Mouse (Mus musculus) spleen, adult 2 months (tissue): ENCODE measurements around the gene Wdr74. TPM values are rescaled to one million over a fixed set of nuclear protein-coding genes. Genes with fewer than 3 reads are reported as not detected.

Source experiments
- DNase-seq, 2 experiments: peaks; one replicate each; pipeline versions ENCODE4 v3.0.0 to v3.0.0-alpha.2; 2012 to 2021; ENCODE audit warnings: low spot score in 2 of 2, low read depth in 1 of 2
- H3K27ac ChIP-seq: fragments of 200-500 bp; 2 replicates; pipeline ENCODE4 v1.5.1; 2012; ENCODE audit warnings: low read length, inconsistent platforms; ENCODE audit not compliant: insufficient read depth
- H3K27me3 ChIP-seq: fragments of 200-500 bp; 2 replicates; pipeline ENCODE4 v1.6.1; 2012; ENCODE audit warnings: mild to moderate bottlenecking, moderate library complexity, low read length, inconsistent platforms; ENCODE audit not compliant: control insufficient read depth, insufficient read depth
- H3K36me3 ChIP-seq: fragments of 200-500 bp; 2 replicates; pipeline ENCODE4 v1.6.1; 2012; ENCODE audit warnings: mild to moderate bottlenecking, low read length, inconsistent platforms; ENCODE audit not compliant: control insufficient read depth, insufficient read depth
- H3K4me1 ChIP-seq: fragments of 200-500 bp; 2 replicates; pipeline ENCODE4 v1.6.1; 2011; ENCODE audit warnings: inconsistent platforms; ENCODE audit not compliant: control insufficient read depth, insufficient read depth, insufficient read length
- H3K4me3 ChIP-seq: fragments of 200-500 bp; 2 replicates; pipeline ENCODE4 v1.5.1; 2011; ENCODE audit warnings: mild to moderate bottlenecking, inconsistent platforms; ENCODE audit not compliant: insufficient read depth, insufficient read length; ENCODE audit errors: extremely low read depth
- CTCF ChIP-seq: fragments of 200-500 bp; IDR thresholded peaks from 2 replicates; pipeline ENCODE4 v1.5.1; 2011; ENCODE audit warnings: mild to moderate bottlenecking, inconsistent platforms; ENCODE audit not compliant: insufficient read depth, insufficient read length, insufficient replicate concordance; ENCODE audit errors: extremely low read depth
- POLR2A ChIP-seq: fragments of 200-500 bp; IDR thresholded peaks from 2 replicates; pipeline ENCODE4 v1.6.1; 2011; ENCODE audit warnings: low read depth, low read length, inconsistent platforms
- WGBS: fragments of 180-500 bp; shearing (Covaris S2); methylation state at CpG from one replicate; pipeline ENCODE4 v1.1.7; 2018; 5-methylcytosine and 5-hydroxymethylcytosine counted together
- polyA plus RNA-seq: library from polyadenylated mRNA; depleted of rRNA; stranded (reverse); fragments of >200 nt; gene quantifications from 2 replicates; pipeline ENCODE4 v1.2.3, GENCODE M21; 2012

Gene Wdr74
- polyA plus RNA-seq, 1 experiment, result 30.2 TPM

DNA sequence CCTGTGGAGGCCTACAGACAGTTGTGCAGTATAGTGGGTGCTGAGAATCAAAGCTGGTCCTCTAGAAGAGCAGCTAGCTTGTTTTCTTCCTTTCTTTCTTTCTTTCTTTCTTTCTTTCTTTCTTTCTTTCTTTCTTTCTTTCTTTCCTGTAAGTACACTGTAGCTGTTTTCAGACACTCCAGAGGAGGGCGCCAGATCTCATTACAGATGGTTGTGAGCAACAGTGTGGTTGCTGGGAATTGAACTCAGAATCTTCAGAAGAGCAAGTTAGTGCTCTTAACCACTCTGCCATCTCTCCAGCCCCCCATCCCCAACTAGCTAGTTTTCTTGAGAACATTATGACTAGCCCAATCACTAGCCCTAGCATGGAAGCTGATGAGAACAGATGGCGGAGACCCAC lies 25.1 kb downstream of the Wdr74 start:
- TF ChIP-seq POLR2A (no peak), CTCF (no peak)
- Histone ChIP-seq H3K4me3 (no peak overlapping the region), H3K4me1 (peaks cover 9% of the 10 kb centered on the region; the same call in 1 of the 2 replicates), H3K27ac (no peak overlapping the region), H3K27me3 (no peaks in the 10 kb centered on the region), H3K36me3 (peaks cover 33% of the 10 kb centered on the region)
- DNase-seq, result no peak
- WGBS, result 93% methylated on average over 2 of the region's 2 CpGs

DNA sequence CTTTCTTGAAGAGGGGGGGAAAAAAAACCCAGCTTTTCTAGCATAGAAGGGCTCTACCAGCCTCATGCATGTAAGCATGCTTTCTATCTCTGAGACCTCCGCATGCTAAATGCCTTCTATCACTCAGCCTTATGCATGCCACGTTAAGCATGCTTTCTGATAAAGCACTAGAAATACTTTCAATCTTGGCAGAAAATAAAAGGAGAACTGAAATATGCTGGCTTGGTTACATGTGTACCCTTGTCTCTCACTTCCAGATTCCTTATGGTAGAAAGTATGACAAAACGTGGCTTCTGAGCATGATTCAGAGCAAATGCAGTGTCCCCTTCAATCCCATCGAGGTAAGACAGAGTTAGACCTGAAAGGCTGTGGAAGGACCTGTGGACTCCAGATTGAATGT lies 27.6 kb downstream of the Wdr74 start:
- Histone ChIP-seq H3K36me3 (peaks cover 54% of the 10 kb centered on the region), H3K4me1 (no peaks in the 10 kb centered on the region; the same call in 1 of the 2 replicates), H3K27ac (no peak overlapping the region), H3K4me3 (no peak overlapping the region), H3K27me3 (no peaks in the 10 kb centered on the region)
- TF ChIP-seq CTCF (no peak), POLR2A (no peak)
- 55% methylated on average over 4 of the region's 4 CpGs for WGBS
- no peak for DNase-seq

DNA sequence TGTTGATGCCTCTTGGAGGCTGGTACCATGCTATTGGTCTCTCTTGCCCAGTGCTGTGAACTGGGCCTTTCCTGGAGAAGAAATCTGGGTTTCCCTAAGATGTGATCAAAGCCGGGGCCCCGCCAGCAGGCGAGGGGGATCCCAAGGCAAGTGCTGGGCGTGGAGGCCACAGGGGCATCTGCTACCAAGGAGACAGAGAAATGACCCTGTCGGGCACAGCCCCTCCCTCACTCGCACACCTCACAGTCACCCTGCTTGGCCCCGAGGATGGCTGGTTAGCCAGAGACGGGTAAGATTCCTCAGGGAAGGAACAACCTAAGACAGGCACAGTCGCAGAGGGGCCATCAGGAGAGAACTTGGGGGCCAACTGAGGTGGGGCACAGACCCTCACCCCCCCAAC lies 29.9 kb downstream of the Wdr74 start:
- H3K4me1 ChIP-seq, result no peaks in the 10 kb centered on the region; the same call in 1 of the 2 replicates
- TF ChIP-seq CTCF (no peak), POLR2A (no peak)
- no peaks in the 10 kb centered on the region for H3K27me3 ChIP-seq
- peaks cover 56% of the 10 kb centered on the region for H3K36me3 ChIP-seq
- H3K4me3 ChIP-seq, result no peak overlapping the region
- no peak for DNase-seq
- H3K27ac ChIP-seq, result no peak overlapping the region
- WGBS, result 97% methylated on average over 9 of the region's 9 CpGs

DNA sequence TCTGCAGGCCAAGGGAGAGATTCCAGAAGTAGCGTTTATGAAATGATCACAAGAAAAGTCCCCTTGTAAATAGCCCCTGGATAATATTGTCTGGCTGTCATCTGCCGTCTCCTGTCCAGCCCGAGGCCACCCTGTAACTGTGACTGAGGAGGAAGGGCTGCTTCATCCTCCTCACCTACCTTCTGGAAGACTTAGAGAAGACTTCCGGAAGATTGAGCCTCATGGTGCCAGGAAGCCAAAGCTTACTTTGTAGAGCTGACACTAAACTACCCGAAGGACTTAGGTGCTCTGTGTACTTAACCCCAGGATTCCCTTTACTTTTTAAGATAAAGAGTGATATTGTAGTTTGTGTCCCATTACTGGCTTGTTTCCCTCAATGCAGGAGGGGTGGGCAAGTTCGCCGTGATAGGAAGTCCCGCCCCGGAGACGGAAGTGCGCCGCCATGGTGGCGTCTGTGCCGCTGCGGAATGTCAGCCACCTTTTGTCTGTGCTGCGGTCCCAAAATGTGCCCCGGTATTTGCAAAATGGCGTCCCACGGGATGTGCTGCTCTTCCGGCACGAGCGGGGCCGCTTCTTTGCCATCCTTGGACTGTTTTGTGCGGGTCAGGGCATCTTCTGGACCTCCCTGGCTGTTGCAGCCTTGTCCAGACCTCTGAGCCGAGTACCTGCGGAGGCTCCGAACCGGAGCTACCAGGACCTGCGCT lies 35.1 kb downstream of the Wdr74 start, which contains the start of gene Tmem223:
Tmem223 (plus strand) TSS at position 430 of the 704 bp plus-strand sequence.
- Histone ChIP-seq H3K36me3 (peaks cover 27% of the 10 kb centered on the region), H3K27ac (peak within 1 kb of the TSS; percentile 92), H3K4me3 (peak within 1 kb of the TSS; percentile 87), H3K4me1 (peaks cover 11% of the 10 kb centered on the region; the same call in 1 of the 2 replicates), H3K27me3 (no peaks in the 10 kb centered on the region)
- TF ChIP-seq POLR2A, result peak; percentile 87
- no peak for TF ChIP-seq CTCF
- WGBS, result 15% methylated on average over 29 of the region's 29 CpGs
- DNase-seq, result peak; percentile 59 to 77

DNA sequence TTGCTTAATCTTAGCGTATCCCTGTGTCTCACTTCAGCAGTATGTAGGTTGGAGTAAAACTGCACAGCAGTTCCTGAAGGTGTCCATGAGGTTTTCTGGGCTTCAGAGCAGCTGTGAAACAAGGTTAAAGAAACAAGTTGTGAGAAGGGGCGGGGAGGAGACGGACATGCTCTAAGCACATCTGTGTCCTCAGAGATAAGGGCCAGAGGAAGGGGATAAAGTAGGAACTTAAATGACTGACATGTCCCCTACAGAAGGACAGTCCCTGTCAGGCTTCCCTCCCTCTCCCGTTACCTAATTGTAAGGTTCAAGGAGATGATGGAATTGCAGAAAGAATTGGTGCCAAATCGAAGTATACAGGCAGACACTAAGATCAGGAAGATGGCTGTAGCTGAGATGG lies 37.4 kb downstream of the Wdr74 start:
- peaks cover 6% of the 10 kb centered on the region for H3K36me3 ChIP-seq
- TF ChIP-seq CTCF (no peak), POLR2A (no peak)
- H3K4me1 ChIP-seq, result peaks cover 11% of the 10 kb centered on the region; the same call in 1 of the 2 replicates
- no peak for DNase-seq
- peak overlapping the region; percentile 16; the same call in 1 of the 2 replicates for H3K4me3 ChIP-seq
- H3K27me3 ChIP-seq, result no peaks in the 10 kb centered on the region
- H3K27ac ChIP-seq, result no peak overlapping the region
- 71% methylated on average over 5 of the region's 5 CpGs for WGBS

DNA sequence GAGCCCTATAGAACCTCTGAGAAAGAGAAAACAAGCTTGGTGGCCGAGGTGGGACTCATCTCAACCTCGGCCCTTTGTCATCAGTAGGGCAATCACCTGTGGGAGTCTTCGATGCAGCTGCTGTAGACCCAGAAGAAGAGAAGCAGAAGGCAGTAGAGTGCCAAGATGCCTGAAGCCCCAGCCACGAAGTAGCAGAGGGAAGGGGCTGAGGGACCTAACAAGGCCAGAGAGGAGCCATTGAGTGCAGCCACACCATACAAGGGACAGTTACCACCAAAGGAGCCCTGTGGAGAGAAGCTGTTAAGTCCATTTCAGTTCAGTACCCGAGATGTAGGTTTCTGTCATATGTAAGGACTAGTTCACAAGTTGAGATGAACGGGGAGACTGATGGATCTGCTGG lies 37.8 kb downstream of the Wdr74 start:
- Histone ChIP-seq H3K4me3 (peak overlapping the region; percentile 16; the same call in 1 of the 2 replicates), H3K27ac (0 out of 2 replicates have a peak overlapping the region, but pooled peaks have one; percentile 27), H3K27me3 (no peaks in the 10 kb centered on the region), H3K36me3 (peaks cover 5% of the 10 kb centered on the region), H3K4me1 (peaks cover 11% of the 10 kb centered on the region; the same call in 1 of the 2 replicates)
- DNase-seq, result no peak
- TF ChIP-seq POLR2A (no peak), CTCF (no peak)
- WGBS, result 31% methylated on average over 6 of the region's 6 CpGs
